Mouse (Mus musculus) stomach, postnatal 0 days (tissue): Measurements from ENCODE around the gene Zscan10.

Experiments used
- CTCF ChIP-seq: IDR thresholded peaks from 2 replicates; pipeline ENCODE4 v1.5.1; 2016; ENCODE audit warnings: antibody characterized with exemption, low read depth, mild to moderate bottlenecking, moderate library complexity
- EP300 ChIP-seq: optimal IDR thresholded peaks from 2 replicates; pipeline ENCODE3; 2016; ENCODE audit warnings: antibody characterized with exemption

GRCm38 (mm10) chr17:23598582-23599552 lies 1.8 kb upstream of the Zscan10 start, which contains the start of gene Zfp13:
- TF ChIP-seq CTCF (peak; percentile 10; the same call in 1 of the 2 replicates), EP300 (no peak)
